Mouse (Mus musculus): ENCODE data around the gene Map3k5.

DNA sequence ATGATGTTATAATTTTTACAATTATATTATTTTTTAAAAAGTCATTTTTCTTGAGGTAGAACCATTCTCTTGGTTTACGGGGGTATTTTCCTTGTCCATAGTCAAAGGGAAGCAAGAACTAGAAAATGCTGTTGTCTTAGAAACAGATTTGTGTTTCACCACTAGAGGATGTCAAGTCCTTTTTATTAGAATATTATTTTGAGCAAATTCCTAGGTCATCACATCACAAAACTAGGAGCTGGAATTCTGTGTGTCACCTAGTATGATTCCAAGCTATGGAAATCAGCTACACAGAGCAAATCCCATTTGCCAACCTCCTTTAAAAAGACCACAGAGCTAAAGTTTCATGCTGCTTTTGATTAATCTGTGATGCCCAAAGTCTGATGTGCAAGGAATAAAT lies 217.9 kb downstream of the Map3k5 start:
- TF ChIP-seq CTCF (IDR thresholded peaks at IDR 0.05; ENCODE audit: insufficient read depth, low read depth, low read length) (no peak), POLR2A (IDR thresholded peaks at IDR 0.05; ENCODE audit: insufficient read depth, low read depth, low read length) (no peak)

Data from olfactory bulb, adult 2 months (tissue).